Mouse (Mus musculus) cerebellum, postnatal 4 days (tissue): Measurements from ENCODE around the gene A830031A19Rik.
A peak's percentile ranks its signal among the peaks of the same experiment; 100 is the strongest.

Experiments used
- DNase-seq, 2 experiments: peaks; one replicate each; pipeline ENCODE4 v3.0.0; 2022; ENCODE audit warnings: low spot score in 2 of 2, mixed read lengths in 1 of 2

The A830031A19Rik gene

DNA sequence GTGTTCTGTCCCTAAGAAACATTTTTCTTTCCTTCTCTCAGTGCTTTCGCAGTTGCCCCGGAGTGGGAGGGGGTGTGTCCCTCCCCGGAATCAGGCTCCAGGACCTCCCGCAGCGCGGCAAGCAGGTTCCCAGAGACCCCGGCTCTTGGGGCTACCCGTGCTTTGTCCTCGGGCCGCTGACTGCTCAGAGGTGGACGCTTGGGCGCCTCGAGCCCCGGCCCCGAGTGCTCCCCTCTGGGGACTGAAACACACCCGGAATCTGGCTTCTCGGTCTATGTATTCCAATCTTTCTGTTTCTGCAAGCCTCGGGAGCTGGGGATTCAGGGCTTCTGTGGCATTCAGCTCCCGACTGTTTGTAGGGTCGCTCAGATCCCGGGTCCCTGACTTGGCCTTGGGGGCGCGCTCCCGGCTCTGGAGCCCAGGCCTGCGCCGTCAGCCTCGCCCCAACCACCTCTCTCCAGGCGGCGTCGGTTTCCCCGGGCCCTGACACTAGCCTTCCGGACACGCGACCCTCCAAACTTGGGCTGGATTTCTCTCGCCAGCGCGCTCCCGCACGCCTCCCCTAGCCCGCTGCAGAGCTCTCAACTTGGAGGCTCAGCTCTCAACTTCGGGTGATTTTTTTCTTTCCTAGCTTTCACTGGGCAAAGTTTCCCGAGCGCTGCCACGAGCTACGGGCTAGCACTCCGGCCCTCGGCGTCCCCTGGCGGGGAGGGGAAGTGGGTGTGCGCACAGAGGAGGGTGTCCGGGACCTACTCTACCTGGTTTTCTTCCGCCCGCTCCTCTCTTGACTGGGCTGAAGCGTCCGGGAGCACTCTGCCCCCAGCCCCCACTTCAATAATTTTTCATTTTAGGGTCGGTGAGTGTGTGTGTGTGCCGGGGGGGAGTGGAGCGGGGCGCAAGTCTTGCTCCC, 2.2 kb upstream of the A830031A19Rik start:
- DNase-seq, result peak in 1 of 2 experiments; percentile 49

DNA sequence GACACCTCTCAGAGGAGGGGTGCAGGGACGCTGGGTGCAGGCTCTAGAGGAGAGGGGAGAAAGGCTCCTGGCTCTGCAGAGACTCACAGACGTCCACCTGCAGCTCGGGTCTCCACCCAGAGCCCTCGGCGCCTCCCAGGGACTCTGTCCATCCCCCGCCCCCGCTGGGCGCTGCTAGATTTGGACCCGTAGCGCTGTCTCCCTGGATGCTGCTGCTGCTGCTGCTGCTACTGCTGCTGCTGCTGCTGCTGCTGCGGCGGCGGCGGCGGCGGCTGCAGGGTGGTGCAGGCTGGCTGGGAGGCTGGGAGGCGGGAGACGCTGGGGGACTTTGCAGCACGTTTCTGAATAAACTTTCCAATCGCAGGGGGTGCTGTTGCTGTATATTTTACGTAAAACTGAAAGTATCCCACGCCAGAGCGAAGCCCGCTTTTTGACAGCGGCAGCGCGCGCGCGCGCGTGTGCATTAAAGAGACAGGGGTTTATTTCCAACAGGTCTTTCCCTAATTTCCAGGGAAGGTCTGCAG, 1.3 kb upstream of the A830031A19Rik start:
- DNase-seq, result peak; percentile 39 to 62

DNA sequence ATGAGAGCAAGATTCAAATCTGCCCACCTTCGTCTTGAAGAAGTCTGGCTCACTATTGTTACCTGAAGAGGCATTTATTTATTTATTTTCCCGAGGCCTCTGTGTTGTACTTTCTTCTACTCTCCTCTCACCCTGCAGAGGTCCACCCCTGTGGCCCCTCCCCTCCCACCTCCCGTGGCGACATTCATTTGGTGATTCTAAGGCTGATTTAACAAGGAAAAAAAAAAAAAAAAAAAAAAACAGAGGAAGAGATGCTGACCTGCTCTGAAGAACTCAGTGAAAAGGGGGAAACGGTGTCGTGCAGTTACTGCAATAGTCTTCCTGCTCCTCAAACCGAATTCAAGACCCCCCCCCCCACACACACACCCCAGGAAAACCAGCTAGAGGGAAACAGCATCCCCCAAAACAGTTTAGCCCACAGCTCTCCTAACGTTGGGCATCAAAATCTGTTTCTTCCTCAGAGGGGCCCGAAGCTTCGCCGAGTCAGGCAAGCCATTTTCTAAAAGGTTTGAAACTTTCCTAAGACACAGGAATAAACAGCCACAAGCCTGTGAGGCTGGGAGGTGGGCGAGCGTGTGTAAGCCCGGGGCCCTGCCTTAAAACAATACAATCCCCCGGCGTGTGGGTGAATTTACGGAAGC, 752 bp upstream of the A830031A19Rik start:
- no peak for DNase-seq

DNA sequence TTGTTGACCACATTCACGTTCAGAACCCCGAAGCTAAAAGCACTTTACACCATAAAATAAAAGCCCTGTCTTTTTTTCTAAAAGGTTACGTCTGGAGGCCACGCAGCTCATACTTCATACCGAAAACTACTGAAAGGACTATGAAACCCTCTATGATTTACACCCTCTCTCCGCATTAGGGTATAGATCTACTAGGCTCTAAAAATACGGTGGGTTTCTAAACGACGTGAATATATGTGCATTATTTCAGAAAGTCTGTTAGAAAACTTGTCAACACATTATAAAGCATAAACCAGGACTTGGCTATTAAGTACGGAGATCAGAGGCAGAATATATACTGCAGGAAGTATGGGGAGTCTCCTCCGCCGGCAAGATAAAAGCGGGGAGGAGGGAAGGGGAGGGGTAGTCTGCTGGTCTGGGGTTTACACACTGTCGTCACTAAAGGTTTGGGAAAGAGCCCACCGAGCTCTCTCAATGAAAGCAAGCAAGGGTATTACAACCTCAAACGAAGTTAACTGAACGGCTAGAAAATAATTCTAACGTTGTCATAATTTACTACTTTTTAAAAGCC, 748 bp downstream of the A830031A19Rik start:
- no peak for DNase-seq

DNA sequence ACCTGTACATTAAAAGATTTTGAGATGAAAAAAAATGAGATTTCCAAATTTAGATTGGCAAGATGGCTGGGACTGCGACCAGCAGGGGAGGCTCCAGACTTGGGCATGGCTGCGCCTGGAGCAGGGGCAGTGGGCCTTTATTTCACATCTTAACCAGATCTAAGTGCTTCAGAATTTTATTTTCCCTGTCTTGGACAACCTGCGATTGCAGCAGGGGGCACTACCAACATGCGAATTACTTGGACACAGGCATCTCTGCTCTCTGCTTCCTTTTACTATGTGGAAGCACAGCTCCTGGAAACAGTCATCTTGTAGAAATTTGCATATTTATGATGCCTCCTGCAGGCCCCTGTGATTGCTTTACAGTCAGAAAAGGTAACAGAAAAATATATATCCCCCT, 9.5 kb downstream of the A830031A19Rik start:
- DNase-seq, result no peak

DNA sequence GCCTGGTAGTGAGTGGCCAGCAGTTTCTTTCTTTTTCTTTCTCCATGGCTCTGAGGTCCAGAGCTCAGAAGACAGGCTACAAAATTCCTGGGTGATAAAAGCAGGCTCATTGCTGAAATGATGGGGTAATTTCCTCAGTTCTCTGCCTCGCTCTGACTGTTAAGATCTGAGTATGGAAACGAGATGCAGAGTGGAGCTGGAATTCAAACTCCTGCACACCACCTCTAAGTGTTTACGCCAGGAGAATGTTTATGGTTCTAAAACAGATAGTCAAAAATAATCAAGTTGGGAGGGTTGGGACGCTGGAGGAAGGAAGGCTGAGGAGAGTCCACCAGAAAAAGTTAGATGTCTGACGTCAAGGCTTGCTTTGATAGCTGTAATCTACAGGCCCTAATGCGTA, 10.6 kb downstream of the A830031A19Rik start:
- DNase-seq, result no peak

DNA sequence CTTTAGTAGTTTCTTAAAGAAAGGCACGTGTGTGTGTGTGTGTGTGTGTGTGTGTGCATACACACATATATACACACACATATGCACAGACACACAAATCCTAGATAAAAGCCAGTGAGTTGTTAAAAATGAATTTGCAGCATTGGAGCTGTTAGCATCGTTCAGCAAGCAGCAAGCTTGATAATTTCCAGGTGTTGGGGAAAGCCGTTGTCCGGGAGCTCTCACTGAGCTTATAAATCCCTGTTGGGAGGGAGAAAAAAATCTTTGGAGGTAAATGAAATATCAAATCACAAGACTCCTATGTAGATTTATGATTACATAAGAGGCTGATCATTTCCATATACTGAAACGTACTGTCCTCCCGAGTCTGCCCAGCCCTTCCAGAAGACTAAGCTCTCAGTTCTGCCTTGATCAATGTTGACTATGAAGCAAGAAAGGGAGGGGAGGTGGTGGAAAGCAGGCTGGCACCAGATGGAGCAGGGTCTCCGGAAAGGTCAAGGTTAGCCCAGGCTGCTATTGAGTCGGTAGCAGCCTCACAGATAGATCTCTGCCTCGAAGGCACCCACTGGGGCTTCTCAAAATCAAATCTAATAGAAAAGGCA, 12.3 kb downstream of the A830031A19Rik start:
- DNase-seq, result no peak

DNA sequence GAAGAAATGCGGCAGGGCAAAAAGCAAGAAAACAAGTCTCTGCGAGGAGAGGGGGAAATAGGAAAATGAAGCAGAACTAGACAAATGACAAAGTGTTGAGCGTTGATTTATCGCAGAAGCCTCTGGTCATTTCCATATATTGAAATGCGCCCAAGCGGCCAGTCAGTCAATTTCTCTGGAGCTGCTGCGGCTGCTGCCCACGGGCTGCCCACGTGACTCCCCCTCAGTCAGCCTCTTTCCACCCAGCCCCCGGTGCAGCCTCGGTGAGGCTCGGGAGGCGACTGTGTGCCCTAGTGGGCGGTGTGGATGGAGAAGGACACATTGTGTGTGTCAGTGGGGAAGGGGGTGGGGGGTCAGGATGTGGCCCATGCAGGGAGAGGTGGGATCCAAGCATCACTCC, 13.0 kb downstream of the A830031A19Rik start:
- DNase-seq, result peak in 1 of 2 experiments; percentile 29

DNA sequence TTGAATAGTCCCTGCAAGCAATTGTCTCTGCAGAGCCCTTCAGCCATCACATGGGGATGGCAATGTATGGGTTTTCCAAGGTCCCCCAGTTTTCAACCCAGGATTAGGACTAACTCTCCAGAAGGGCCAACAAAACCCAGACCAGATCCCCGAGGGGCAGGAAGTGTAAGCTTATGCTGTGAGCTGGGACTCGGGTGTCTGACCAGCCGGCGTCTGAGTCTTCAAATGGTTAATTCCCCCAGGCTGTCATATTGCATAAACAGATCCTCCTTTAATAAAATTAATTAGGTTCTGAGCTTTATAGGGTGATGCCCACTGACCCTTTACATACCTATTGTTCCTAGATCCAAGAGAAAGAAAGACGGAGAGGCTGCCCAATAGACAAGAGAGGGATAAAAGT, 14.4 kb downstream of the A830031A19Rik start:
- DNase-seq, result no peak

DNA sequence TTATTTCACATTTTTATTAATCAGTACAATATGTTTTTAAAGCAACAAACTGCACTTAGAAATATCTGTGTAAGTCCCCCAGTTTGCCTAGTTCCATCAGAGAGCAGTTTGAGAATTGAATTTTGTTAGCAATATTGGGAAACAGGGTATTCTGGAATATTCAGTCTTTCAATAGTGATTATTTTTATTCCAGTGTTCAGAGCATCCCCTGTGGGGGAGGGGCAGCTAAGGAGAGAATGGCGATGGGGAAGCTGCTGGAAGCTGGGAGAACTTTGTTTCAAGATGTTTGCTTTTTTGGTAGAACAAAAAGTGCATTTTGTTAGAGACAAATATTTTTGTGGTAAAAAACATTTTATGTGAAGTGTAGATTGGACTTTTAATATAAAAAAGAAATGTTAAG, 15.7 kb downstream of the A830031A19Rik start:
- no peak for DNase-seq

DNA sequence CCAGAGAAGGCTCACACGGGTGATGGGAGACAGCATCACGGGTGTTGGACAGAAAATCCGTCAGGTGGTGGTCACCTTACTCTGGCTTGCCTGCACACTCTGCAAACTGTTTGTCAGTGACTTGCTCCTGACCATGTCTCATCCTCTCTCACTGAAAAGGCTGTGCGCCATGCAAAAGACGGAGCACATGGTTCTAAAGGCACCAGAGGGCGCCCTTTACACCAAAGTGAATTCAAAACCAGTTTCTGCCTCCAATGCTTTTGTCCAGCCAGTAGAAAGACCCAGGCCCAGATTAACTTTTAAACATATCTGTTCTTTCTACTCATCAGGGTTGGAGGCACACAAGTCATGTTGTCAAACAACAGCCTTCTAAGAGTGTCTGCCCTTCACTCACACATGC, 22.0 kb downstream of the A830031A19Rik start:
- DNase-seq, result no peak

DNA sequence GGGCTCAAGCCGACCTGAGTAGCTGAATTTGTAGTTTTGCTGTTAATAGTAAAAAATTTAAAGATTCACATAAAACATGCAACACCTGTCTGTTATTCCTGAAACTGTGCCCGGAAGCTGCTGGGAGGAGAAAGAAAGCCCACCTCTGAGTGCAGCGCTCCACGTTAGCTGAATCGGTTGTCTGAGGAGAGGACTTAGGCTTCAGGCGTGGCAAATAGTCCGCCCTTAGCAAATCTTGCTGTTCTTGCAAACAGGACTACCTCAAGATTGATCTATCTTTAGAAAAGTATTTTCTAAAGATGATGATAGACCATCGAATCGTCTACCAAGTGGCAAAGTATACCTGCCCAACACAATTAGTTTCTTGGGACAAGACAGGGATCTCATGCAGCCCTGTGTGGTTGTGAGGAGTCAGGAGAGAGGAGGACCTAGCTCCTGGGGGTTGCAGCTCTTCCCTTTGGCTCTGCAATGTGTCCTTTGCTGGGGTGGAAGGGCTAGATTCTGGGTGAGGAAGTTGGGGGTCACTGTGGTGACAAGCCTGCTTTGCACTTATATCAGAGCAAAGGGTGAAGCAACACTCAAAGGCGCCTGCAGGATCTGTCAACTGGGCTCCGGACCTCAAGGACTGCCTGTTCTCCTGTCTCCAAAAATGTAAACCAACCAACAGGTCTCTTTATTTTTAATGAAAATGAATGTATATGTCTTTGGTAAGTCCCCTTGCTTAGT, 24.7 kb downstream of the A830031A19Rik start:
- DNase-seq, result no peak

DNA sequence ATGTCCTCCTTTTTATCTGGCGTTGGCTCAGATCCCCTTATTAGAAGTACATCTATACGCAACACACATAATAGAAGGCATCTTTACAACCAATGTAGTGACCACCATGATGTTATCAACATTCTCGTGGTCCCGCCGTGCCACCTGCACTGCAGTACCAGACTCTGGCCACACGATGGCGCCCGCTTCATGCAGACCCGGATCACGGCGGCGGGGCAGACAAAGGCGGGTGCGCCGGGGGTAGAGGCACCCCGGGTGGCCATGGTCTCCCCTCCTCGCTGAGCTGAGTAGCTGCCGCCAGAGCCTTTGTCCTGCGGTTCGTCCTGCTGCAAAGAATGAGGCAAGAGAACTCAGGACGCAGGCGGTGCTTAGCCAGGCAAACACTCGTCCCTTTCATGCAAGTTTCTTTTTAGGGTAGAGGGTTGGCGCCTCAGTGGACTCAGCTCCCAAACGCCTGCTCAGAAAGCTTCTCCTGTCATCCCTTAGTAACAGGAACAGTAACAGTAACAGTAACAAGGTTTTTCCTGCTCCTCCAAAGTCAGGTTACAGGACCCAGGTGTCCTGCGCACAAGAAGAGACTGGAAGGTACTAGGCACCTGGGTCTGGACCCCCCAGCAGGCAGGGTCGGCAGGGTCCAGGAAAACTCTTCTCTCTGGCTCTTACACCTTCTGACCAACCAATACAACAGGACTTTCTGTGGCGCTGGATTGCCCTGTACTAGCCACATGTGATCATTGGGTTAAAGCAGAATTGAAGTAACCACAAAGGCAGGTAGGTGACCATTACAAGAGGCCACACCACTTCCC, 25.4 kb downstream of the A830031A19Rik start:
- DNase-seq, result peak; percentile 83 to 89

DNA sequence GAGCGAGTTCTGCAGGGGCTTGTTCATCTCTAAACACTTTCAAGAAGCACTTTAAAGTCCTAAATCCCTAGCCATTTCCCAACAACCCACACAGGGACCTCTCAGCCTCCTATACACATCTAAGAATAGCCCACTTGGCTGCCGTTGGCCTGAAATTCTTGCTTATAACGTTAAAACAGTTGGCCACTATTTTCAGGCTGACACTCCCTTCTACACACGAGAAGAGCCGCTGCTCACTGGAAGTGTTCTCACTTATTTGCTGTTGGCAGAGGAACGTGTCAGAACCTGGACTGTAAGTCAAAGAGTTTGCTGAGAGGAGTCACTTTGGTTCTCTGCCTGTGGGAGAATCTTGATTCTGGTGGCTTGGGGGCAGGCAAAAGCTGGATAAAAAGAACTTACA, 30.8 kb downstream of the A830031A19Rik start:
- no peak for DNase-seq

DNA sequence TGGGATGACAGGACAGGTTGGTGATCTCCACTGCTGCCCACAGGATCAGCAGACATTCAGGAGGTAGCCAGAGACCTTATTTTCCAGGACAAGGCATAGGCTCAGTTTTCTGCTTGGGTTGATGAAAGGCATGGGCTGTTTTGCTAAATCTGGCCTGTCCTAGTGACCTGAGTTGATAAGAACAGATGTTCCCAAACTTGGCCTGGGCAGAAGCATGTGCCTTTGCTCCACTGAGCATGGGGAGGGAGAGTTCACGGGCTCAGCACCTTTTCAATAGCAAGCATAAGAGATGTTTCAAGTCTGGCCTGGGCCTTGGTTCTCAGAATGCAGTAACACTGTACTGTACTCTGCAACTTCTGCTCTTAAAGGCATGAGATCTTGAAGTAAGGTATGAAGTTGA, 54.1 kb downstream of the A830031A19Rik start:
- no peak for DNase-seq

DNA sequence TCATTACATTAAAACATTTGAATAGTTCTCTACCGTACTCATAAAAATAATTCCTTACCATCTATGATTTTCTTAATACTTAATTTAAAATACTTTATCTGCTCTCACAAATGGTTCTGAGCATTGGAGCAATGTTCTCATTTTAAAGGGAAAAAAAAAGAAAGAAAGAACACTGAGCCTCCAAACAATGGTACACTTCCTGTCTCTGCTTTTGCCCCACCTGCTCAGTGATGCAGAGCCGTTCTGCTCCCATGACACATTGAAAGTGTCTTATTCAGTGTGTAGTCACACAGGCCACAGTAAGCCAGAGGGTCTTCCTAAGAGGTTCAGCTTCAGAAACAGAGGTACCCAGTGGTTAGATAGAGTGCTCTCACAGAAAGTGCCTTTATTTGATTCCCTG, 56.1 kb downstream of the A830031A19Rik start:
- DNase-seq, result no peak

DNA sequence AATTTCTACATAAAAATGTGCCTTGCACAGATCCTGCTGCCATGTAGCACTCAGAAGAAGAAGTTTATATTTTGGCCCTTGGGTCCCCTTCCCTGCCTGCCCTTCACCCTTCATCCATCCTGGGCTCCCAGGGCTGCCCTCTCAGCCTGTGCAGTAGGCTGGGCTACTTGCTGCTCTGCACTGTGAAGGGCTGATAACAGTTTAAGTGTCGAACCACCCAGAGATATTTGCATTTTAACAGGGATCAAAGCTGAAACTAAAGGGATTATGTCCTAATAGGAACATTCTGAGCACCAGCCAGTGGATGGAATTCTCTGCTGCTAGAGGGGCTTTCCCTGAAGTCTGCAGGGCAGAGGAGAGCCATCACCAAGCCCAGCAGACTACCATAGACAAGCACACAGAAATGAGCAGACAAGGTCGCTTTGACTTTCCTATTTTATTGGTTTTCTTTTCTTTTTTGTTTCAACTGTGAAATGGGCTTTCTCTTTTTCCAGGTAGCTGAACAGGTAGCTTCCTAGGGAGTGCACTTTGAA, 58.1 kb downstream of the A830031A19Rik start:
- DNase-seq, result no peak

DNA sequence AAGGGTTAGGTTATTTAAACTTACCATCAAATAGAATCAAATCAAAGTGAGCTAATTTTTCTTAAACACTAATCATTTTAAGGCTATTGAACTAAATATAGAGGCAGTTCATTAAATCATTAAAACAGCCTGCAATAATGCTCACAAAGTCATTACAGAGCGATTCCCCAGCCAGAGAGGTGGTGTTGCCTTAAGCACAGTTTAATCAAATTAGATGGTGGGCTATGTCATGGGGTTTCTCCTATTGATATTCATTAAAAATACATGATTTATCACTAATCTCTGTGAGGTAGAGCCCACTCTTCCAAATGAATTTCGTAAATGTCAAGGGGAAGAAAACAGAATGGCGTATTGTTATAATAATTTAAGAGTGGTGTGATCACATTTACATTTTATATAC, 58.8 kb downstream of the A830031A19Rik start:
- DNase-seq, result no peak

DNA sequence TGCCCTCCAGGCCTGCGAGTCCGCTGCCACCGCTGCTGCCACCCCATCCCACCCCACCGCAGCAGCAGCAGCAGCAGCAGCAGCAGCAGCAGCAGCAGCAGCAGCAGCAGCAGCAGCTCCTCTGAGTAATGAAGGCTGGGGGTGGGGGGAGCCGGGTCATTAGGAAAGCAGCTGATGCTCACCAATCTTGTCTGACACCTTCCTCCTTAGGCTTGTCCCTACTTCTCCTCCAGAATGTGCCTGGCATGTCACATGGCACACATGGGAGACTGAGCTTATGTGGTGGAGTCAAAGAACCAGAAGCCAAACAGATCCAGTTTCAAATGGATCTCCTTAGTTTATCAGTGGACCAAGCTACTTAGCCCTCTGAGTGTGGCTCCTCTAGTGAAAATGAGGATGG, 60.2 kb downstream of the A830031A19Rik start:
- no peak for DNase-seq

DNA sequence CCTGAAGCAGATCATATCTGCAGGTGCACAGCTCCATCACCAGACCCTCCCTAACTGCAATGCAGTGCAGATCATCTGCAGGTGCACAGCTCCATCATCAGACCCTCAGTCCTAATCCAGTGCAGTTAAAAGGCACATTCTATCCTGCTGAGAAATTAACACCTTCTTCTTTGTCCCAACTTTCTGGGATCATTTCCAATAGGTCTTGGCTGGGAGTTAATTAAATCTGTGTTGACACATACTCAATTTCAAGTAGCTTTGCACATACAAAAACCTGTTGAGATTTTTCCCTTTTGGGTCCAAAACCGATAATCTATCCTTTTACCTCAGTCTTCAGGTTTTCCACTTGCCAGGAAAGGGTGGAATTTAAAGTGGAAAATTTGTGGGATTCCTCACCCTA, 62.6 kb downstream of the A830031A19Rik start:
- DNase-seq, result no peak
